Mouse (Mus musculus) CH12.LX (cell line): Measurements from ENCODE around the gene Olfr1260.

Experiments
- CTCF ChIP-seq, 2 experiments: IDR thresholded peaks in 1 of 2; conservative IDR thresholded peaks in 1 of 2; 2 replicates each; pipeline ENCODE4 v1.5.1; 2011 to 2012; ENCODE audit warnings: low read depth in 2 of 2, low read length in 2 of 2, improper control_type of control experiment in 1 of 2, inconsistent platforms in 1 of 2, mild to moderate bottlenecking in 1 of 2, moderate library complexity in 1 of 2
- MYC ChIP-seq: IDR thresholded peaks from 2 replicates; pipeline ENCODE4 v1.6.1; 2011; ENCODE audit warnings: low read depth, mild to moderate bottlenecking, improper control_type of control experiment, low read length
- PAX5 ChIP-seq: IDR thresholded peaks from 2 replicates; pipeline ENCODE4 v1.6.1; 2012; ENCODE audit warnings: low read length, inconsistent platforms, mixed read lengths
- RAD21 ChIP-seq: IDR thresholded peaks from 2 replicates; pipeline ENCODE4 v1.6.1; 2011; ENCODE audit warnings: low read depth, mild to moderate bottlenecking, low read length, improper control_type of control experiment, moderate library complexity
- TCF12 ChIP-seq: IDR thresholded peaks from 2 replicates; pipeline ENCODE4 v1.6.1; 2014; ENCODE audit warnings: low read depth, mild to moderate bottlenecking, inconsistent platforms, low read length, improper control_type of control experiment

DNA sequence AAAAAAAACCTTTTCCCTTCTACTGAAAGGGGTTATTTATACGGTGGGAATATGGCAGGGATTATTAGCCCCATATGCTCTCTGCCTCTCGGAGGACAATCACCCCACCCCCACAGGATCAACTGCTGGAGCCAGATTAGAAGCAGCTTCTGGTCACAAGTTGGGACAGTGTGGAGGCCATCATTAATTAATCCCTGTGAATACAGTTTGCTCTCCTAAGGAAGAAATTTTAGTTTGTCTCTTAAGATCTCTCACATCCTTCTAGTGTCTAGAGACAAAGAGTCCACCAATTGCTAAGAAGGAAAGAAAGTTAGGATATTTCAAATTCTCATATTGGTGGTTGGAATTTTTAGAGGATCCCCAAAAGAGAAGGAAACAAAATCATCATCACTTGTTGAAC lies 51.3 kb downstream of the Olfr1260 start, which contains the start of gene Olfr1264:
- TF ChIP-seq MYC (no peak), TCF12 (no peak), RAD21 (no peak), PAX5 (no peak), CTCF (conservative IDR thresholded peaks at IDR 0.05 in 1 of 2, IDR thresholded peaks at IDR 0.05 in 1 of 2; ENCODE audit: low read depth in 2 of 2, low read length in 2 of 2) (no peak)
